Mouse (Mus musculus) kidney, adult 18-20 months (tissue): Measurements from ENCODE around the gene Ssr2.

Experiments used
- DNase-seq: peaks from one replicate; pipeline ENCODE4 v3.0.0; 2021

The Ssr2 gene

DNA sequence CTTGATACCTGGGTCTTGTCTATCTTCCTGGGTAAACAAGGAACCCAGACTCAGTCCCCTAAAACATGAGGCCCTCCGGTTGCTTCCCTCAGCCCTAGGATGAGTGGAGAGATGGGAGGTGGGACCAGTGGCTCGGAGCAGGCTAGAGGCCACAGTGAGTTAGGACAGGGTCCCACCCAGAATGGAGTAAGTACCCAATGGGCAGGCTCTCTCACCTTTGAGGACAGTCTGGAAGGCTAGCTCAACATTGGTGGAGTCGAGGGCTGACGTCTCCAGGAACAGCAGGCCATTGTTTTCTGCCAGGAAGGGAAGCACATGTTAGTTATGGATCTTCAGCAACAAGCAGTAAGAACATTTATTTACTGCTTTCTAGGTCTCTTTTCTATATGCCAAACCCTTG is 33.2 kb upstream of the Ssr2 start:
- DNase-seq, result no peak

DNA sequence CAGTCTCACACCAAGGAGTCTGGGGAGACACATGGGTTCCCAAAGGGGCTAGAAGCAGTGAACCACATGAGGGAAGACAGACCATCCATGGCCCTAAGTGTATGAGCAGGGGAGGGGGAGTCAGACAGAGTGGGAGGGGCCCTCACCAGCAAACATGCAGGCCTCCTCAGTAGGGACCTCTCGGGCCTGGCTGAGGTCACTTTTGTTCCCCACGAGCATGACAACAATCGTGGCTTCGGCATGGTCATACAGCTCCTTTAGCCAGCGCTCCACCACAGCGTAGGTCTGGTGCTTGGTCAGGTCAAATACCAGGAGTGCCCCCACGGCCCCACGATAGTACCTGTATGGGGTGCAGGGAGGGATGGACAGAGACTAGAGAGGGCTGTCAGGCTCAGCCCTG is 32.5 kb upstream of the Ssr2 start:
- DNase-seq, result no peak

DNA sequence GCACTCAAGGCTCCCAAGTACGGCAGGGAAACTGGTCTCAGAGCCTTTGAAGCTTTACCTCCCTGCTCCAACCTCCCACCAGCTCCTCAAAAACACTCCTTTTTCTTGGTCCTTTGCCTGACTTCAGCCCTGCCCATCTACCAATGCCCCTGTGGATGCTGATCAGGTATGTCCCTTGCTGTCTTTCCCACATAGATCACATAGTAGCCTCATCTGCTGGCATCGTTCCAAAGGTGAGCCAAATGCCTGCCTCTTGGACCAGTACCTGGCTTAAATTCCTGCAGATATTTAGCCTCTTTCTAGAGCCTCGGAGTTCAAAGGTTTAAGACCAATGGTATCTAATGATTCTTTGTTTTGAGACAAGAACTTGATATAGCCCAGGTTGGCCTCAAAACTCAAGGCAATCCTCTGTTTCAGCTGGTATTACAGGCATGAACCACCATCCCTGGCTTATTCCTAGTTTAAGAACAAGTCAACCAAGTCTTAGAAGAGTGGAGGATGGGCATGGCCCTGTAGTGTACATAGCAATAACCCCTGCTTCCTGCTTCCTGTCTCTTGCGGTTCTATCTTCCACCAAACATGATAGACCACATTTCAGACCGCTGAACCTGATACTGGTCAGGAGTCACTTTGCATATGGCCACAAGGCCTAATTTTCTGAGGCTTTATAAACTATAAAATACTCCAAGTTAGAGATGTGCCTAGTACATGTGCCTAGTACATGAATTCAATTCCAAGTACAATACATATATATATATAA is 31.8 kb upstream of the Ssr2 start:
- DNase-seq, result no peak

DNA sequence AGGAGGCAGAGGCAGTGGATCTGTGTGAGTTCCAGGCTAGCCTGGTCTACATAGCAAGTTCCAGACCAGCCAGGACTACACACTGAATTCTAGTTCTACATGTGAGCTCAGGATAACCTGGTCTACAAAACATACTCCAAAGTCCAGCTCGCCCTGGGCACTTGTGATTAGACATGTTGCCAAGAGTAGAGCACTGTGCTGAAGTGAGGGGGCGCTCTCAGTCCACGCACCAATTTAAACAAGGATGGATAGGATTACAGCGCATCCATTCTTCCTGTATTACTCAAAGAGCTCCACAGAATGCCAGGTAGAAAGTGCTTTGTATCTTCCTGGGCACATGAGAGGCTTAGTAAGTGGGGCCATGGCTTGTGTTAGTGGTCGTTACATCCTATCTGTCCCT is 31.2 kb upstream of the Ssr2 start:
- peak; percentile 36 for DNase-seq

DNA sequence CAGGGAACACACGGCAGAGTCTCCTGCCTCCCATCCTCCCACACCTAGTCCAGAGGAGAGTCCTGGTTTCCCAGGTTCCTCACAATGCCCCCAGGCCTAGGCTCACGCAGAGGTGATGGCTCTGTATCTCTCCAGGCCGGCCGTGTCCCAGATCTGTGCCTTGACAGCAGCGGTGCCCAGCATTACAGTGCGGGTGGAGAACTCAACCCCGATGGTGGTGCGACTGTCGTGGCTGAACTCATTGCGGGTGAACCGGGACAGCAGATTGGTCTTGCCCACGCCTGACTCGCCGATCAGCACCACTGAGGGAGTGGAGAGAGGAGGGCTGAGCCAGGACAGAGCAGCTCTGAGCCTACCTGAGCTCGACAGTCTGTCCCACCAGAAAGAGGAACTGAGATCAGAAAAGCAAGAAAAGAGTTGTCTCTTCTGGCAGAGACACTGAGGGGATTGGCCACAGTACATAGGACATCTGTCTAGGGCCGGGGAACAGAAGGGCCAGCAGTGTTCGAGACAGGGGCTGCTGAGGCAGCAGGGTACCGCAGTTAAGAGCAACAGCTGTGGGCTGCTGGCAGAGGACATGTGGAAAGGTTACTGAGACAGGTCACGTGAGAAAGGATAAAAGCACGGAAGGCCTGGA is 30.6 kb upstream of the Ssr2 start:
- DNase-seq, result no peak

DNA sequence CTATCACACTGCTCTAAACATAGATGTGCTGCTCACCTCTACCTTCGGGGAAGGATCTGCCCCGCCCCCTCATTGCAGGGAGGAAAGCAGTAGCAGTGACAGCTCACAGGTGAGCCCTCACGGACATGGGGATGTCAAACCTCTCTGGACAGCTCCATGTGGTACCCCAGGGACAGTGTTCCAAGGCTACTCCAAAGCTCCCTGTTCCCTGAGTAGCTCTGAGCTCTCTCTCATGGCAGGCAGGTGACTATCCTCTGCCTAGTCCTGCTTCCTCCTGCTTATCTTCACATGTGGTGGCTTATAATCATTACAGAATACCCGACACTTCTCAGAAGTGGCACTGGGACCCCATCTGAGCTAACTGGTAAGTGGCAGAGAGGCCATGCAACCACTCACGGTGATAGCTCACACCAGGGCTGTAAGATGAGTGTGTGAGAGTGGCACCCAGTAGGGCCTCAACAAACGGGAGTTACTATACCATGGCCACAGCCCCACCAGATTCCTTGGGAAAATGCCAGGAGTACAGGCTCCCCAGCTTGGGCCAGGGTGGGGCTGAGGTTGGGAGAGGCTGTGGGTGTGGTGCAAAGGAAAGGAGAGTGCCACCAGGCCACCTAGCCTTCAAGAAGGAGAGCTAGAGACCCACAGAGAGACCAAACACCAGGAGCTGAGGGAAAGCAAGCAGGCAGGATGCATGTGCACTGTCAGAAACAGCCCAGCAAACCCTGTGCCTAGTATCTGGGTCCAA is 28.8 kb upstream of the Ssr2 start:
- no peak for DNase-seq

DNA sequence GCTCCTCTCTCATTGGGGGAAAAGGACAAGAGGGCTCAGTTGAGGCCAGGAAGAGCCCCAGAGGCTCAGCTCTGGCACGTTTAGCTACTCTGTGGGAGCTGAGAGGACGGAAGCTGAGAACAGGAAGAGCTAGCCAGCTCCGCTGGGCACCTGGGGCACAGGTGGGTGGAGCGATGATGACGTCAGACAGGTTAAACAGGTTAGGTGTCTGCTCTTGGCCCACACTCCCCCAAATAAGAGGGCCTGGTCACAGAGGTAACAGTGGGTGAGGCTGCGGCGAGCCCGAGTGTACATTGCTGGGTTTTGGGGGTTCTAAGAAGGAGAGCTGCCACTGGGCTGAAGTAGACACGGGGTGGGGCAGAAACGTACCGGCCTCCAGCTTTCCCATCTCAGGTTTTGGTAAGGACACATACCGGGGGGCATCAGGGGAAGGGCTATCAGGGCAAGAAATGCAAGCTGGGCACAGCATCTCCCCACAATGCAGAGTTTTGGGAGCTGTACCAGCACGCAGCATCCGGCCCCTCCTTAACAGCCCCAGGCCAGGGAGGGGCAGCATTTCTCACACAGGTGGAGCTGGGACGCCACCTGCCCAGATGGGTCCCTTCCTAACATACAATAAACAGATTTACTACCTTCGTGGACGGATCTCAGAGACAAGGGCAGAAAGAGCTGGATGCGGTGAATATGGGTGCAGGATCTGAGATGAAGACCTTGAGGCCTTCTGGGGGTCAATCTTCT is 27.3 kb upstream of the Ssr2 start, which contains the start of gene Rab25:
Gene Rab25, minus strand, starts transcription at position 121 of the 738 bp plus-strand sequence.
- DNase-seq, result peak; percentile 71

DNA sequence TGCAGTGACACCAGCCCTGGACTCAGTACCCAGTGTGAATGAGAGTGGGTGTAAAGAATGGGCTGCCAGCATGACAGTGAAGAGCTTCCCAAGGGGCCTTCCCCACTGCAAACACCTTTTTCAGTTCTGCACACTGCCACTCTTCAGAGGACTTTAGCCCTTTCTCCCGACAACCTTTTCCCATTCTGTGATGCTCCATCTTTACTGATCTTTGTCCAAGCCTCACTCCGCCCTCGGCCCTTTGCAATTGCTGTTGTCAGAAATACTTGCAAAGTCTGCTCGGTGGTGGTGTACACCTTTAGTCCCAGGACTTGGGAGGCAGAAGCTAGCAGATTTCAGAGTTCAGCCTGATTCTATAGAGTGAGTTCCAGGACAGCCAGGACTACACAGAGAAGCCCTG is 24.1 kb upstream of the Ssr2 start:
- no peak for DNase-seq

DNA sequence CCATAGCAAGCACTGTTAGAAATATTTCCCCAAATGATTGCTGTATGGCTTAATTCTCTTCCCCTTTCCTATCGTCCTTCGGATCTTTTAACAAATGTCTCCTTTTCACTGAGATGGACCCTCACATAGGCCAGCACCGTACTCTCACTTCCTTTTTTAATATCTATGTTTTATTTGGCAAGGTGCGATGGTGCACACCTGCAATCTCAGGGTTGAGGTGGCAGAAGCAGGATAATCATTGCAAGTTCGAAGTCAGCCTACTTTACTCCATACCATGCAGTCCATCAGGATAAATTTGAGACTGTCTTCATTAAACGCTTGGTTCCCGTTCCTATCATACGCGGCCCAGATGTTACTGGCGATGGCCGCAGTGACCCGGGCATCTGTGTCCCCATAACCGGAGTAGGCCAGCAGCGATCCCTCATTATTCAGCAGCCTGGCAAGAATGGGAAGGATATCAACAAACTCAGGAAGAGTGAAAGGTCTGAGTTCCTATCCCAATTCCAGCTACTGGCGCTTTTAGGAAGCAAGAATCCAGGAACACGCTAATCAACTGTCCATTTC is 23.5 kb upstream of the Ssr2 start:
- DNase-seq, result no peak

DNA sequence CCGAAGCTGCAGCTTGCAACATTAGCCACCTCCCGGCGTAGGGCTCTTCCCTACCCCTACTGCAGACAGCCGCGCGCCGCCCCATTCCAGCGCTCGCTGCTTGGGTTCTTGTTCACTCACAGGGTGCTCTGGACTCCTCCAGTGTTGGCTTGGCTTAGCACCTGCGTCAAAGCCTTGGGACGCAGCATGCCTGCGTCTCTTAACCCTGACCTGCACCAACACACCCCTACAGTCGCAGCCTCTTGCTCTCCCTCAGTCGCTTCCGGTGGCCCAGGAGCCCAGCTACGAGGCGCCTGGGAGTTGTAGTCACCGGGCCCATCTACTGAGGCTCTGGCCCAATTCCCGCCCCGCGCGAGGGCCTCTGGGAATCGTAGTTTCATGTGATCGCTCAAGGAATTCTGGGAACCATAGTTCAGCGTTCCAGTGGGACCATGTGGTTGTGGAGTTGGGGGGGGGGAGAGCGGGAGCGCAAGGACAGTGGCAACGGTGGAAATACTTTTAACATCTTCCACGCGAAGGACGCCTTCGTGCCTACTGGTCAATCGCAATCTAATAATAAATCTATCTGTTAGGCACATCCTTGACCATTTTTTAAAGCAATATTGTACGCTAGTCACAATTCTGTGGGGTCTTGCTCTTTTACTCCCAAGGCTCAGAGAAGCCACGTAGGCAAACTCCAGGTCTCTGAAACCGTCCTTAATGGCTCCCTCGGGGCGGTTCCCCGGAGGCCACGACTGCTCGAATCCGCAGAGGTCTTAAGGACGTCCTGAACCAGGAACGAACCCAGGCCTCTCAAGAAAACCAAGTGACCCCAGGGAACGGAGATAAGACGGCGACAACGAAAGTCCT is 22.8 kb upstream of the Ssr2 start, which contains the start of gene Lamtor2:
Gene Lamtor2, minus strand, starts transcription at position 399 of the 849 bp plus-strand sequence.
- DNase-seq, result peak; percentile 98

DNA sequence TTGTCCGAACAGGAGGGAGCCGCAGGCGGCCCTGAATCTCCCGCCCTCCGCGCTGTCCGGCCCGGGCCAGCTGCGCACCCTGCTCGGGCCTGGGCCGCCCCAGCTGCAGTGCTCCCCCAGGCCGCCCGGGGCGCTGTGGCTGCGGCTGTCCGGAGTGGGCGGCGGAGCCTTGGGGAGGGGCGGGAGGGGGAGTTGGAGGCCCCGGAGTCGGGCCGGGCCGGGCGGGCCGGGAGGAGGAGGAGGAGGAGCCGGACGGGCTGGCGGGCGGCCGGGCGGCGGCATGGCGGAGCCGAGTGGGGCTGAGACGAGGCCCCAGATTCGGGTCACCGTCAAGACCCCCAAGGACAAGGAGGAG is 22.2 kb upstream of the Ssr2 start, which contains the start of gene Ubqln4:
Gene Ubqln4, plus strand, starts transcription at position 234 of the 355 bp plus-strand sequence.
- peak; percentile 96 for DNase-seq

DNA sequence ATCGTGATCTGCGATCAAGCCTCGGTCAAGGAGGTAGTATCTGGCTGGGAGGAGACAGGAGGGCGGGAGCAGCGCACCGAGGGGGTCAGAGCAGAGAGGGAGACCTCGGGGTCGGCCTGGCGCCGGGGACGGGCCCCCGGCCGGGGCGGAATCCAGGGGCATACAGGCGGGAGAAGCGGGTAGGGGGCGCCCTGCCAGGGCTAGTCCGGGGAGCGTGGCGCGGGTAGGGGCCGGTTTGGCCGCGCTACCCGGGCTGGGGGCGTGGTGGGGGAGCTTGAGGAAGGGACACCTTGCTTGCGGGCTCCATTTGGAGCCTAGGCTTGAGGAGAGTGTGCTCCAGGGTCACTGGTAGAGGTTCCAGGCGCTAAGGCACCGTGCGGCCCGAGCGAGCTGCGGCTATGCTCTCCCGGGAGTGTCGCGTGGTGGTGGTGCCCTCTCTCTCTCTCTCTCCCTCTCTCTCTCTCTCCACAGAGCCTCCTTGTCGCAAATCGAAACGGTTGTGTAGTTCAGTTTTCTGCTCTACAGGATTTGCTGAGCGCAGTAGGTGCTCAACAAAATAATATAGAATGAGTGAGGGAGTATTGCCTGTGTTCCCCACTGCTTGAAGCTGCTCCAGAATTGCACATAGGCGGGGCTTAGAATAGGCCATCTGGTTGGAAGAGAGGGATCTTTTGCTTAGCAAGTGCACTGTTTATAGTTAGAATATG is 21.6 kb upstream of the Ssr2 start:
- DNase-seq, result peak; percentile 60

DNA sequence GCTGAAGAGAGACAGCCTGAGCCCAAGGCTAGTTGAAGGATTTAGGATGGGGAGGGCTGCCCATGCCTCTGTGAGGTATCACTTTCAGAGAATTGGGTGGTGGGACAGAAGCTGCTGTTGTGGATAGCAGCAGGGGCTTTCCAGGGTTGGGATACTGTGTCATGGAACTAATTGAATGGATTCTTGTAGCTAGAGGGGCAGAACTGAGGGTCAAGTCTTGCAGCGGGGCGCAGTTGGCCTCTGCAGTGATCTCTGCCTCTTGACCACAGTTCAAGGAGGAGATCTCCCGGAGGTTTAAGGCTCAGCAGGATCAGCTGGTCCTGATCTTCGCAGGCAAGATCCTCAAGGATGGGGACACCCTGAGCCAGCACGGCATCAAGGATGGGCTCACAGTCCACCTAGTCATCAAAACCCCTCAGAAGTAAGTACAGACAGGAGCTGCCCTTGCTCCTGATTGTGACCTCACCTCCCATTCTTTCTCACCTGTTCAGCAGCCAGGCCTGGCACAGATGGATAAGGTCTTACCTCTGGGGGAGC is 20.5 kb upstream of the Ssr2 start:
- DNase-seq, result no peak

DNA sequence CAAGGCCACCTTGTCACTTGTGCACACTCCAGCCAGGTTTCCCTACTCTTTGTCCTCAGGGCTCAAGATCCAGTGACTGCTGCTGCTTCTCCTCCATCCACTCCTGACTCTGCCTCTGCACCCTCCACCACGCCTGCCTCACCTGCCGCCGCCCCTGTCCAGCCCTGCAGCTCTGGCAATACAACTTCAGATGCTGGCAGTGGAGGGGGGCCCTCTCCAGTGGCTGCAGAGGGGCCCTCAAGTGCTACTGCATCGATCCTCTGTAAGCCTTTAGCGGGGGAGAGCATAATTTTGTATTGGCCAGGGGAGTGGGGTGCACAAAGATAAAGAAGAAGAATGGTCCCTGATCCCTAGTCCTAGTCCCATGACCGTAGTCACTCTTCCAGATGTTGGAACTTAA is 19.9 kb upstream of the Ssr2 start:
- no peak for DNase-seq

DNA sequence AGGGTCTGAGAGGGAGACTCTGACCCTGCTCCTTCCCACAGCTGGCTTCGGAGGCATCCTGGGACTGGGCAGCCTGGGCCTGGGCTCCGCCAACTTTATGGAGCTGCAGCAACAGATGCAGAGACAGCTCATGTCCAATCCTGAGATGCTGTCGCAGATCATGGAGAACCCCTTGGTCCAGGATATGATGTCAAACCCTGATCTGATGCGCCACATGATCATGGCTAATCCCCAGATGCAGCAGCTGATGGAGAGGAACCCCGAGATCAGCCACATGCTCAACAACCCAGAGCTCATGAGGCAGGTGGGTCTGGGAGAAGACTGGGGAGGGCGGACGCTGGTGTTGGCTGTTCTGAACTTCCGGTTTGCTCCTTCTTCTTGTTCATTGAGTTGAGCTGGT is 19.1 kb upstream of the Ssr2 start:
- no peak for DNase-seq

DNA sequence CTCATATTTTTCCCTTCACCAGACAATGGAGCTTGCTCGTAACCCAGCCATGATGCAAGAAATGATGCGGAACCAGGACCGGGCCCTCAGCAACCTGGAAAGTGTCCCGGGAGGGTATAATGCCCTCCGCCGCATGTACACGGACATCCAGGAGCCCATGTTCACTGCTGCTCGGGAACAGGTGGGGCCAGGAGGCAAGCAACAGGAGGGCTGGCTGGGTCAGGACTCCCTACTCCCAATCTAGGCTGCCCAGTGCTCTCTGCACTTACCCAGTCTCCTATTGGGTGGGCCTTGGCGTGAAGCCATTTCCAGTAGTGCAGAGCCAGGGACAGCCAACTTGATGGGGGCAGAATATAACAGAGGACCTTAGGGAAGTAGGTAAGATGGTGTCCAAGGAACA is 16.1 kb upstream of the Ssr2 start:
- no peak for DNase-seq

DNA sequence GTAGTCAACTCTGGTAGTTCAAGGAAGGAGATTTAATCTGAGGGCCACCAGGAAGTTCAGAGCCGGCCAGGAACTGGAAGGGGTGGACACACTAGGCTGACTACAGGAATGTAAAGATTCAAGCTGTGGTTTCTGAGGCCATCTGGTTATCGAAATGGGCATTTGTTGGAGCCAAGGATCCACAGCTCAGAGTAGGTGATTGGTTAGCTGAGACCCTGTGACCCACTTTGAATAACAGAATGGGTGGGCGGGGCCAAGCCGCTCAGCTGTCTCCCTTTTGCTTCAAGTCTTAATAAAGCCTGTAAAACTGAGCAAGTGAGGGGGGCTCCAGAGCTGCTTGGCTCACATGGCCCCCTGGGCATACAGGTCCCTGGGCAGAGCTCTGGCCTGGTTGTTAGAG is 13.7 kb upstream of the Ssr2 start:
- peak; percentile 33 for DNase-seq

DNA sequence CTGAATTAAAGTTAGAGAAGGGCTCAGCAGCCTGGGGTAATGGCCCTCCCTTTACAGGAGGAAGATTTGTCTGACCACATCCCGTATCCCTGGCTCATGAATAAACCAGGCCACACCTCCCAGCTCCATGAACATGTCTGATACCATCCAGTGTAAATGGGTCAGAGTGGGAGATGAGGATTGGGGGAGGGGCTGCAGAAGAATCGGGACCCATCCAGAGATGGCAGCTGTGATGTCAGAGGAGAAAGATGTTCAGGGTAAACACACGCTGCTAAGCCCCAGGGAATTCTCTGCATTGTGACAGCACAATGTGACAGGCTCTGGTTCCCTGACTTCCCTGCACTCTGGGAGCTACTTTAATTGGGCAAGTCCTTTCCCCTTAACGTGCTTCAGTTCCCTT is 12.2 kb upstream of the Ssr2 start:
- DNase-seq, result no peak

DNA sequence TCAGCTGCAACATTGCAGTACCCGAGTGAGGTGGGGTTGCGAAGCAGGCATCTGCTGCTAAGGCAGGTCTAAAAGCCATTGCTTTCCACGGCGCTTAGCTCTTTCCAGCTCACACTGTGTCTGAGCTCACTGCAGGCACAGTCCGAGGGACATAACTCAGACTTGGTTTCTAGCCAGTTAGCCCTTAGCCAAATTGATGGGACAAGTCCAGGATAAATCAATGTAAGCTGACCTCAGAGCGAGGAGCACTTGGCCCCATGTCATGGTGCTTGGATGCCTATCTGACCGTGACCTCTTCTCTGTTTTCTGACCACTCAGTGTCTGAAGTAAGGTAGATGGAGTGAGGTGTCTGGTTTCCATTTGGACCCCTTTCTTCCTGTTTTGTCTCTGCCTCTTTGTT is 11.7 kb upstream of the Ssr2 start:
- no peak for DNase-seq

DNA sequence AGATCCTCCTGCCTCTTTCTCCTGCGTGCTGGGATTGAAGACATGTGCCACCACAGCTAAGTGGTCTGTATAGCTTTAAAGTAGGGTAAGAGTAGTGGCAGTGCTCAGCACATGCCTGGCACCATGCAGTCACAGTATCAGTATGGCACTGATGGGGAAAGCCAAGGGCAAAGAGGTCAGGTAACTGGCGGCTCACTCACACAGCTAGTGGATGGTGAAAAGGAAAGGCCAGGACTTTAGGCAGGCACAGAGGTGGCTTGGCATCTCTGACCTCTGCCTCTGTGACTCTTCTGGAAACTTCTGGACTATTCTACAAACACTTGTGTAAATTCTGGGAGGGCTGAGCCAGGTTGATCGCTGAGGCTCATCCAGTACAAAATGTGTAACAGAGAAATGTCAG is 9.6 kb upstream of the Ssr2 start:
- DNase-seq, result no peak

DNA sequence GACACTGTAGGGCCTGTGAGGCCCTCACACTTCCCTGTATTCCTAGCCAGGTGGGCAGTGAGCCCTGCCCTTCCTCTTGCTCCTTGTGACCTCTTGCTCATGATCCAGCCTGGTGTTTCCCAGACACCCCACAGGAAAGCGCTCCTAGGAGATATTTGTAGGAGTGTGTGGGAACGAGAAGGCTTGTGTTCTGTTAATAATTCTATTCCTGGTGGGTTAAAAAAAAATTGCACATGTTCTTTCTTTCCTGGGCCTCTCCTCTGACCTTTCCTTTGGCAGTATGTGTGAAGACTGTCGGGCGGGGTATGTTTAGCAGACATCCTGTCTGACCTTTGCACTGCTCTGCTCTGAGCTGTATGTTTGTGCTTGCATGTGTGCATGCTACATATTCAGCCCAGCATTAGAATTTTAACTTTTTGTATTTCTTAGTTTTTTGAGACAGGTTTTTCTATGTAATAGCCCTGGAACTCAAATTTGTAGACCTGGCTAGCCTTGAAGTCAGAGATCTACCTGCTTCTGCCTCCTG is 9.1 kb upstream of the Ssr2 start:
- DNase-seq, result no peak
